Mouse (Mus musculus) cortical plate, adult 2 months (tissue): Measurements from ENCODE around the gene Fat3.

Experiments
- CTCF ChIP-seq: fragments of 200-500 bp; IDR thresholded peaks from 2 replicates; pipeline ENCODE4 v1.5.1; 2011; ENCODE audit warnings: mild to moderate bottlenecking, control low read depth, low read length; ENCODE audit not compliant: insufficient read depth; ENCODE audit errors: extremely low read depth
- POLR2A ChIP-seq: fragments of 200-500 bp; IDR thresholded peaks from 2 replicates; pipeline ENCODE4 v1.6.1; 2011; ENCODE audit warnings: mild to moderate bottlenecking, low read length, control low read depth; ENCODE audit not compliant: insufficient read depth; ENCODE audit errors: extremely low read depth

- no peak for TF ChIP-seq CTCF
- TF ChIP-seq POLR2A, result no peak
These were observed 288.9 kb downstream of the Fat3 start for GRCm38 (mm10) chr9:16212163-16212562.
